Mouse (Mus musculus) layer of hippocampus, postnatal 10 days (tissue): ENCODE measurements around the gene Gm20547. TPM values are rescaled to one million over a fixed set of nuclear protein-coding genes. Genes with fewer than 3 reads are reported as not detected.
"Not testable (repeated sequence)": the region's sequence is repeated elsewhere in the genome, so short reads cannot be mapped to it uniquely, and the experiment has no call there.

Experiments used
- DNase-seq, 2 experiments: peaks; one replicate each; pipeline ENCODE4 v3.0.0; 2021; ENCODE audit warnings: low spot score in 2 of 2
- long read RNA-seq: library from polyadenylated mRNA; stranded (forward); transcript quantifications from one replicate; pipeline ENCODE4 v2.0.0, GENCODE M21; 2023
- total RNA-seq, 2 experiments: library from RNA; stranded (reverse); gene quantifications; 2 replicates each; pipeline ENCODE4 v1.2.3; 2021

Gm20547 gene
- total RNA-seq, result under 1 TPM in 1 of 2 experiments, not detected in 1; 0.20 TPM
- long read RNA-seq, result 0 reads

- DNase-seq, result no peak
Observed at GRCm38 (mm10) chr17:34881683-34882310, at the start of gene Gm20547. Gm20547 (minus strand) TSS chr17:34882042.

DNA sequence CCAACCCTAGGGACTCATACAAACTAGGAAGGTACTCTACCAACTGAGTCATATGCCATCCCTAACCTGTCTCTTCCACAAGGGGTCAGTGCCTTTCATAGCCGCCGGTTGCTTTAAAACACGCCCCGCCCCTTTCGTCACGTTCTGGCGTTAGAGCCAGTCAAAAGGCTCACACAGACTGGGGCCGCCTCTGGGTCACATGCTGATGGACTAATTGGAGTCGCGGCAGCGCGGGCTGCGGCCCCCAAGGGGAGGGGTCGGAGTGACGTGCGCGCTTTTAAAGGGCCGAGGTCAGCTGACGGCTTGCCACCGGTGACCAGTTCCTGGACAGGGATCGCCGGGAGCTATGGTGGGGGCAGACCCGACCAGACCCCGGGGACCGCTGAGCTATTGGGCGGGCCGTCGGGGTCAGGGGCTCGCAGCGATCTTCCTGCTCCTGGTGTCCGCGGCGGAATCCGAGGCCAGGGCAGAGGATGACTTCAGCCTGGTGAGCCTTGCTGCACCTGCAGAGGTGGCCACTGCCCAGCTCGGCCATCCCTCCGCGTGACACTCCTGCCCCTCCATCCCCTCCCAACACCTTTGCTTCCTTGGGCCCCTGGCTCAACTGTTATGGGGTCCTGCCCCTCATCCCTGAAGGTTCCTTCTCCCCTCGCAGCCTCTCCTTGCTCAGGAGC lies 49.4 kb upstream of the Gm20547 start, which contains the start of gene Neu1:
Neu1 (plus strand) TSS at position 193 of the 674 bp plus-strand sequence.
- DNase-seq, result peak; percentile 98

DNA sequence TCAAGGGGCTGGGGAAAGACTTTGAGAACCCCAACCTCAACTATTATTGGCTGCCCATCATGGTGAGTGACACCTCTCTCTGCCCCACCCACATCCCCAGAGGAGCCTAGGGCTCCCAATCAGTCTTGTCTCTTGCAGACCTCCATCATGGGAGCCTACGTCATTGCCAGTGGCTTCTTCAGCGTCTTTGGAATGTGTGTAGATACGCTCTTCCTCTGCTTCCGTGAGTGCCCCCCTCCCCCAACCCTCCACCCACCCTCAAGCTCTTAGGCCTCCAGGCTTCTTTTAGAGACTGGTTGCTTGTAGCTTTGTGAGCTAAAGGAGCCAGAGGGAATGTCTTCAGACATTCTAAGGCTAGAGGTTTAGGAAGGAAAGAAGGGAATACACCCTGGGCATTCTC lies 47.0 kb upstream of the Gm20547 start:
- no peak for DNase-seq

GRCm38 (mm10) chr17:34927306-34928019 lies 45.6 kb upstream of the Gm20547 start:
- no peak for DNase-seq

DNA sequence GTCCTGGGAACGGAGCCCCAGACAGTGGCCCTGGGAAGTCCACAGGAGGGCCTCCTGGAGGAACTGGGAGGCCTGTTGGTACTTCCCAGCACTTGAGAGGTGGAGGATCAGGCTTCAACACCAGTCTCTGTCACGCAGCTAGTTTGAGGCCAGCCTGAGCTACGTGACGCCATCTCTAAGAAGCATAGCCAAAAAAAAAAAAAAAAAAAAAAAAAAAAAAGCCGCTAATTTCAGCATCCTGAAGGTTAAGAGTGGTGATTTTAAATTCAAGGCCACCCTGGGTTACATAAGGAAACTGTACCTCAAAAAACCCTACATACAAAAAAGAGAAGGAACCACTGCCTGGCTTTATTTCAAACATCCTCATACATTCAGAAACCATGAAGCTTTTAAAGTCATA lies 42.4 kb upstream of the Gm20547 start:
- DNase-seq, result no peak

DNA sequence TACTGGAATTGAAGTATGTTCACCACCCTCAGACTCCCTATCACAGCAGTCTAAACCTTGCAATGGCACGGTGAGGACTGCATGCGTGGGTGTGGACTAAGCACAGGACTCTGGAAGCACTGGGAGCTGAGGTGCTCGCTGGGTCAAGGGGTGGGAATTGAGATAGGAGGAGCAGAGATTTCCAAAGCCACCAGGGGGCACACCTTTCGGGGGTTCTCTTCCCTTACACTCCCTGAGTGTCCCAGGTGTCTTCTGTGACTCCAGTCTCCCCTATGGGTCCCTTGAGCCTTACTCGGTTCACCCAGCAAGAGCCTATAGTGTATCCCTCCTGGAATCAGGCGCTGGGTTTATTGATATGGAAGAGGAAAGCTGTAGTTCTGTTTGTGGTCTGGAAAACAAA lies 41.1 kb upstream of the Gm20547 start:
- no peak for DNase-seq

DNA sequence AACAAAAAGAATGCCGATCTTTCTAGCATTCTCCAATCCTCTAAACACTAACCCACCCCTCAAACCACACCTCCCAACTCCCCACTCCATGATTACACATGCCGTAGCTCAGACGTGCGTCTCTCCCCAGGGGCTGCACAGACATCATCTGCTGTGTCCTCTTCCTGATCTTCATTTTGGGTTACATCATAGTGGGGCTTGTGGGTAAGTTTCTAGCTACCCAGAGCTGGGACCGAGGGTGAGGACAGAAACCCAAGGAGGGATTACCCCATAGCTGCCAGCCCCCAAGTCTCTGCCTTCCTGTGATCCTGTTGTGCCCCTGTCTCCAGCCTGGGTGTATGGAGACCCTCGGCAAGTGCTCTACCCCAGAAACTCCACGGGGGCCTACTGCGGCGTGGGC lies 35.3 kb upstream of the Gm20547 start:
- no peak for DNase-seq

- DNase-seq, result no peak
Observed at GRCm38 (mm10) chr17:34916316-34916715, 34.5 kb upstream of the Gm20547 start.

- DNase-seq, result no peak
Observed at GRCm38 (mm10) chr17:34915410-34915831, 33.6 kb upstream of the Gm20547 start.

- DNase-seq, result no peak
Observed at GRCm38 (mm10) chr17:34913930-34914665, 32.3 kb upstream of the Gm20547 start, which contains the start of gene Slc44a4. Slc44a4 (plus strand) TSS chr17:34914466.

DNA sequence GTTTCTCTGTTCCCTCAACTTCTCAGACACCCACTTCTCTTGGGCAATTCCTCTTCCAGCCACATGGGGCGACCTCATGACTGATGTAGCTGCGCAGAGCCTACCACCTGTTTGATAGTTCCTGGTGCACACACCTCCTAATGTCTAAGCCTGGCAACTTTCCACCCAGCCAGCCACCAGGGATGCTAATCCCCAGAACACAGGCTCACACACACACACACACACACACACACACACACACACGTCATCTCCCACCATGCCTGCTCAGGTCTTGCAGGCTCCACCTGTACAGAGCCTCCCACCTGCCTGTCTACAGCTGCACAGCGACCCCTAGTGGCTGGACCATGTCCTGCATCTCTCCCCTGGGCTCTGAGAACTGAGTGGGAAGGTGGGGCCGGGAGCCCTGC lies 30.1 kb upstream of the Gm20547 start:
- DNase-seq, result peak; percentile 76 to 79

GRCm38 (mm10) chr17:34910982-34911381 lies 29.1 kb upstream of the Gm20547 start:
- DNase-seq, result no peak

GRCm38 (mm10) chr17:34902895-34903294 lies 21.1 kb upstream of the Gm20547 start:
- no peak for DNase-seq

DNA sequence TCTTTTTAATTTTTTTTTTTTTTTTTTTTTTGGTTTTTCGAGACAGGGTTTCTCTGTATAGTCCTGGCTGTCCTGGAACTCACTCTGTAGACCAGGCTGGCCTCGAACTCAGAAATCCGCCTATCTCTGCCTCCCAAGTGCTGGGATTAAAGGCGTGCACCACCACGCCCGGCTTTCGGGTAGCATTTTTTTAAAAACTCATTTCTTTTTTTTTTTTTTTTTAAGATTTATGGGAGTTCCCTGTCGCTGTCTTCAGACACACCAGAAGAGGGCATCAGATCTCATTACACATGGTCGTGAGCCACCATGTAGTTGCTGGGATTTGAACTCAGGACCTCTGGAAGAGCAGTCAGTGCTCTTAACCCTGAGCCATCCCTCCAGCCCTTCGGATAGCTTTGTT lies 20.1 kb upstream of the Gm20547 start:
- DNase-seq, result not testable (repeated sequence)

DNA sequence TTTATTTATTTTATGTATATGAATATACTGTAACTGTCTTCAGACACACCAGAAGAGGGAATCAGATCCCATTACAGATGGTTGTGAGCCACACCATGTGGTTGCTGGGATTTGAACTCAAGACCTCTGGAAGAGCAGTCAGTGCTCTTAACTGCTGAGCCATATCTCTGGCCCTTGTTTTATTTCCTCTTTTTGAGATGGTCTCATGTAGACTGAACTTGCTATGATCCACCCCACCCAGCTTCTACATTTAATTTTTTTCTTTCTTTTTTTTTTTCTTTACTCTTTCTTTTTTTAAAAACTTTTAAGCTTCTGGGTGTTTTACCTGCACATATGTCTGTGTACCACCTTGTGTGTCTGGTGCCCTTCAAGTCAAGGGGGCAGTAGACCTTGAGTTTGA lies 19.0 kb upstream of the Gm20547 start:
- DNase-seq, result not testable (repeated sequence)

GRCm38 (mm10) chr17:34899890-34900243 lies 18.0 kb upstream of the Gm20547 start:
- DNase-seq, result no peak

GRCm38 (mm10) chr17:34899053-34899889 lies 17.4 kb upstream of the Gm20547 start:
- peak; percentile 45 to 54 for DNase-seq

DNA sequence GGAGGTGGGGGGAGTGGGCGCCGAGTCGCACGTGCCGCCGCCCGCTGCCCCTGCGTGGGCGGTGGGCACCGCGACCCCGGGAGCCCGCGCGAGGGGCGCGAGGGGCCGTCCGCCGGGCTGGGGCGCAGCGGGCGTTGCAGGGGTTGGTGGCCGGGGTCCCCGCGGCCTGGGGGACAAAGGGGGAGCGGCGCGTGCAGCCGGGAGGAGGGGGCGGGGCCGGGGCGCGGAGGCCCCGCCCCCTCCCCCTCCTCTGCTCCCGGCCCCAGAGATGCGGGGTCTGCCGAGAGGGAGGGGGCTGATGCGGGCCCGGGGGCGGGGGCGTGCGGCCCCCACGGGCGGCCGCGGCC lies 16.8 kb upstream of the Gm20547 start:
- DNase-seq, result no peak

GRCm38 (mm10) chr17:34898160-34898586 lies 16.3 kb upstream of the Gm20547 start, which contains the start of the genes C2 and Ehmt2:
C2 (minus strand) TSS chr17:34898265.
Ehmt2 (plus strand) TSS chr17:34898469.
- DNase-seq, result peak; percentile 81 to 88

DNA sequence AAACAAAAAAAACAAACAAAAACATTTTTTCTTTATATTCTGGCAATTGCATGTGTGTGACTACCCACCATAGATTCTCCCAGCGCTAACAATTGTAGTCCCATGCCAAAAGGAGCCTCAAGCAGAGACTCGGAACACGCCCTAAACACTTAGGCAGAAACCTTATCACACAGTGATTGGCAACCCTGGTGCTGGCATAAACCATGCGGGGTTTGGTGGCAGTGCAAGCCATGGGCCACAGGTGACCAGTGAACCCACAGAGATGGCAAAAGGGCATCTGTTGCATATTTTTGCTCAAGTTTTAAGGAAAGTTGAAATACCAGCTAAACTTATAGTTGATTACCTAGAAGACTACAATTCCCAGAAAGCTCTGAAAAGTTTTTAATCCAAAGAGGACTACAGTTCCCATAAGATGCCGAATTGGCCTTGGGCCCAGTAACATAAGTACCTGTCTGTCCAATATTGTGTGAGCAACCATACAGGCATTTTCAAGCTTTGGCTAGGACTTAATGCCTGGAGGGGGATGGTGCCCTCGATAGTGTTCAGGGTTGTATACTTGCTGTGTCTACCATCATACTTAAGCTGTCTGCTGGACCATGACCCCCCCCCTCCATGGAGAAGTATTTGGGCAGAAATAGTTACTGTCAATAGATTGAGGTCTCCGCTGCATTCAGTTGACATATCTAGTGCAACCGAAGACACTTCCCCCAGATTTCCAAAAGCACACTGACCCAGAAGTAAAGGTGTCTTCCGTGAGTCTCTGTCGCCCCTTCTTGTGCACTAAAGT lies 15.7 kb upstream of the Gm20547 start:
- DNase-seq, result peak; percentile 38 to 47
